Mouse (Mus musculus) CH12.LX (cell line): Measurements from ENCODE around the gene Plxna1. TPM values are rescaled to one million over a fixed set of nuclear protein-coding genes. Genes with fewer than 3 reads are reported as not detected.

Experiments used
- DNase-seq: peaks from one replicate; pipeline ENCODE4 v3.0.0-alpha.2; 2013; ENCODE audit errors: extremely low read depth
- H3K27ac ChIP-seq: 2 replicates; pipeline ENCODE4 v1.5.1; 2012; ENCODE audit warnings: low read depth, mild to moderate bottlenecking, control low read depth, moderate library complexity; ENCODE audit not compliant: insufficient read depth
- H3K27me3 ChIP-seq: replicated peaks from 2 replicates; pipeline ENCODE3; 2012; ENCODE audit warnings: inconsistent platforms
- H3K36me3 ChIP-seq, 2 experiments: replicated peaks in 1 of 2; 2 replicates each; pipeline versions ENCODE3 to v1.6.1; 2012; ENCODE audit warnings: inconsistent platforms in 1 of 2, low read length in 1 of 2, mild to moderate bottlenecking in 1 of 2, mixed read lengths in 1 of 2, moderate library complexity in 1 of 2; ENCODE audit not compliant: control insufficient read depth in 1 of 2, insufficient read depth in 1 of 2
- H3K4me1 ChIP-seq, 2 experiments: 2 replicates each; pipeline ENCODE4 v1.6.1; 2012; ENCODE audit warnings: inconsistent platforms in 1 of 2, moderate library complexity in 1 of 2; ENCODE audit not compliant: insufficient read depth in 2 of 2, control insufficient read depth in 1 of 2
- H3K4me2 ChIP-seq: 2 replicates; pipeline ENCODE4 v1.6.1; 2012; ENCODE audit warnings: low read depth, mild to moderate bottlenecking, control low read depth; ENCODE audit not compliant: poor library complexity, insufficient read depth, severe bottlenecking
- H3K4me3 ChIP-seq, 3 experiments: fragments of 150-350 bp in 1 of 3; sonication (generic) in 1 of 3; replicated peaks in 1 of 3; 2 replicates each; pipeline versions ENCODE3 to v1.5.1; 2011 to 2012; ENCODE audit warnings: low read depth in 2 of 3, low read length in 2 of 3, mild to moderate bottlenecking in 2 of 3, moderate library complexity in 2 of 3, control low read depth in 1 of 3, improper control_type of control experiment in 1 of 3, inconsistent platforms in 1 of 3, mixed read lengths in 1 of 3; ENCODE audit not compliant: poor library complexity in 1 of 3
- H3K79me2 ChIP-seq: replicated peaks from 2 replicates; pipeline ENCODE4 v1.6.1; 2012; ENCODE audit warnings: mild to moderate bottlenecking, moderate library complexity; ENCODE audit not compliant: control insufficient read depth, poor library complexity, insufficient read depth, severe bottlenecking; ENCODE audit errors: extremely low read depth
- H3K9ac ChIP-seq: 2 replicates; pipeline ENCODE4 v1.6.1; 2012; ENCODE audit warnings: low read depth, mild to moderate bottlenecking, control low read depth, moderate library complexity; ENCODE audit not compliant: insufficient read depth
- H3K9me3 ChIP-seq: replicated peaks from 2 replicates; pipeline ENCODE3; 2012; ENCODE audit warnings: low read length, inconsistent platforms, mixed read lengths
- CHD2 ChIP-seq: IDR thresholded peaks from 2 replicates; pipeline ENCODE4 v1.6.1; 2011; ENCODE audit warnings: low read length, improper control_type of control experiment
- CTCF ChIP-seq, 2 experiments: IDR thresholded peaks in 1 of 2; conservative IDR thresholded peaks in 1 of 2; 2 replicates each; pipeline ENCODE4 v1.5.1; 2011 to 2012; ENCODE audit warnings: low read depth in 2 of 2, low read length in 2 of 2, improper control_type of control experiment in 1 of 2, inconsistent platforms in 1 of 2, mild to moderate bottlenecking in 1 of 2, moderate library complexity in 1 of 2
- EP300 ChIP-seq: IDR thresholded peaks from 2 replicates; pipeline ENCODE4 v1.6.1; 2011; ENCODE audit warnings: low read length, improper control_type of control experiment
- GABPA ChIP-seq: IDR thresholded peaks from 2 replicates; pipeline ENCODE4 v1.6.1; 2012; ENCODE audit warnings: low read depth, low read length, improper control_type of control experiment, inconsistent platforms; ENCODE audit not compliant: insufficient replicate concordance
- JUN ChIP-seq: IDR thresholded peaks from 2 replicates; pipeline ENCODE4 v1.6.1; 2011; ENCODE audit warnings: low read depth, mild to moderate bottlenecking, low read length, improper control_type of control experiment, moderate library complexity; ENCODE audit not compliant: insufficient read depth
- JUND ChIP-seq: conservative IDR thresholded peaks from 2 replicates; pipeline ENCODE4 v1.6.1; 2011; ENCODE audit warnings: low read depth, low read length, improper control_type of control experiment
- KAT2A ChIP-seq: IDR thresholded peaks from 2 replicates; pipeline ENCODE4 v1.6.1; 2012; ENCODE audit warnings: low read length, improper control_type of control experiment, inconsistent platforms; ENCODE audit not compliant: insufficient replicate concordance
- MAFK ChIP-seq: IDR thresholded peaks from 2 replicates; pipeline ENCODE4 v1.6.1; 2011; ENCODE audit warnings: low read length, improper control_type of control experiment; ENCODE audit not compliant: insufficient replicate concordance
- MAZ ChIP-seq: IDR thresholded peaks from 2 replicates; pipeline ENCODE4 v1.6.1; 2012; ENCODE audit warnings: low read depth, mild to moderate bottlenecking, inconsistent platforms, low read length, improper control_type of control experiment, moderate library complexity
- MYC ChIP-seq: IDR thresholded peaks from 2 replicates; pipeline ENCODE4 v1.6.1; 2011; ENCODE audit warnings: low read depth, mild to moderate bottlenecking, improper control_type of control experiment, low read length
- NELFE ChIP-seq: IDR thresholded peaks from 2 replicates; pipeline ENCODE4 v1.6.1; 2011; ENCODE audit warnings: low read depth, low read length, improper control_type of control experiment
- POLR2A ChIP-seq: IDR thresholded peaks from 2 replicates; pipeline ENCODE4 v1.6.1; 2011; ENCODE audit warnings: low read depth, mild to moderate bottlenecking, improper control_type of control experiment, low read length
- SIN3A ChIP-seq: IDR thresholded peaks from 2 replicates; pipeline ENCODE4 v1.6.1; 2012; ENCODE audit warnings: low read length, improper control_type of control experiment, inconsistent platforms
- TBP ChIP-seq: conservative IDR thresholded peaks from 2 replicates; pipeline ENCODE4 v1.6.1; 2011; ENCODE audit warnings: low read depth, low read length, improper control_type of control experiment
- TCF12 ChIP-seq: IDR thresholded peaks from 2 replicates; pipeline ENCODE4 v1.6.1; 2014; ENCODE audit warnings: low read depth, mild to moderate bottlenecking, inconsistent platforms, low read length, improper control_type of control experiment
- UBTF ChIP-seq: IDR thresholded peaks from 2 replicates; pipeline ENCODE4 v1.6.1; 2012; ENCODE audit warnings: low read depth, mild to moderate bottlenecking, inconsistent platforms, low read length, improper control_type of control experiment, moderate library complexity
- USF1 ChIP-seq: IDR thresholded peaks from 2 replicates; pipeline ENCODE4 v1.6.1; 2014; ENCODE audit warnings: low read depth, mild to moderate bottlenecking, inconsistent platforms, low read length, improper control_type of control experiment
- USF2 ChIP-seq: conservative IDR thresholded peaks from 2 replicates; pipeline ENCODE4 v1.6.1; 2011; ENCODE audit warnings: low read depth, low read length, improper control_type of control experiment
- ZC3H11A ChIP-seq: IDR thresholded peaks from 2 replicates; pipeline ENCODE4 v1.6.1; 2012; ENCODE audit warnings: low read depth, mild to moderate bottlenecking, inconsistent platforms, low read length, improper control_type of control experiment
- ZKSCAN1 ChIP-seq: IDR thresholded peaks from 2 replicates; pipeline ENCODE4 v1.6.1; 2012; ENCODE audit warnings: low read depth, inconsistent platforms, low read length, improper control_type of control experiment, borderline replicate concordance
- ZMIZ1 ChIP-seq: IDR thresholded peaks from 2 replicates; pipeline ENCODE4 v1.6.1; 2012; ENCODE audit warnings: low read depth, mild to moderate bottlenecking, inconsistent platforms, low read length, improper control_type of control experiment
- dilution Hi-C: fragments of 300-500 bp; cut with MboI; formaldehyde crosslinking; loops from 2 replicates; pipeline ENCODE4 v1.14.3; 2020; ENCODE audit warnings: low sequenced_read_pairs; ENCODE audit not compliant: extremely low pct_unique_long_range_greater_than_20kb, extremely low pct_ligation_motif_present
- in situ Hi-C: fragments of 300-500 bp; cut with MboI; formaldehyde crosslinking; loops from 3 replicates; pipeline ENCODE4 v1.14.3; 2019; ENCODE audit warnings: low sequenced_read_pairs, low pct_ligation_motif_present, low pct_unique_long_range_greater_than_20kb, mixed read lengths
- polyA plus RNA-seq: library from polyadenylated mRNA; unstranded; fragments of >175 nt; gene quantifications from 2 replicates; pipeline ENCODE4 v1.2.1, GENCODE M21; 2012; ENCODE audit warnings: low read depth; ENCODE audit not compliant: insufficient read length
- total RNA-seq, 2 experiments: library from RNA; depleted of rRNA; stranded (reverse); fragments of 300-350 nt in 1 of 2; fragments of >200 nt in 1 of 2; gene quantifications; 2 replicates each; pipeline ENCODE4 v1.2.3; 2012 to 2014

Plxna1 gene
- total and polyA plus RNA-seq, 3 experiments = 8.9 to 29.5 (median 18.5) TPM

GRCm38 (mm10) chr6:89350037-89350515 is 12.3 kb downstream of the Plxna1 start:
- TF ChIP-seq JUND (no peak), POLR2A (no peak), ZC3H11A (no peak), JUN (no peak), SIN3A (no peak), UBTF (no peak), KAT2A (no peak), TCF12 (no peak), MAZ (no peak), ZMIZ1 (no peak), MYC (no peak), MAFK (no peak), CTCF (conservative IDR thresholded peaks at IDR 0.05 in 1 of 2, IDR thresholded peaks at IDR 0.05 in 1 of 2; ENCODE audit: low read depth in 2 of 2, low read length in 2 of 2) (no peak), TBP (no peak), GABPA (no peak), USF2 (no peak), ZKSCAN1 (no peak), USF1 (no peak)
- H3K4me3 ChIP-seq = no peak overlapping the region
- dilution Hi-C loops (no loop called here), in situ Hi-C loops (loop anchor here (10.0 kb wide), 2 partner anchors 215 to 415 kb away; no protein-coding TSS in a partner anchor)
- no peaks in the 10 kb centered on the region for H3K79me2 ChIP-seq
- H3K4me2 ChIP-seq = no peak overlapping the region
- no peak for DNase-seq
- H3K27ac ChIP-seq = no peak overlapping the region
- H3K4me1 ChIP-seq = peaks cover 46 to 72% of the 10 kb centered on the region in 2 experiments
- H3K9me3 ChIP-seq = no peaks in the 10 kb centered on the region
- no peaks in the 10 kb centered on the region for H3K27me3 ChIP-seq
- no peak overlapping the region for H3K9ac ChIP-seq
- peaks cover 27 to 98% of the 10 kb centered on the region in 2 experiments for H3K36me3 ChIP-seq

- Histone ChIP-seq H3K79me2 (no peaks in the 10 kb centered on the region), H3K4me3 (no peak overlapping the region), H3K27ac (no peak overlapping the region), H3K4me1 (peaks cover 33 to 55% of the 10 kb centered on the region in 2 experiments), H3K4me2 (no peak overlapping the region), H3K9me3 (no peaks in the 10 kb centered on the region), H3K9ac (no peak overlapping the region), H3K27me3 (no peaks in the 10 kb centered on the region), H3K36me3 (peaks cover 27 to 98% of the 10 kb centered on the region in 2 experiments)
- in situ Hi-C loops = no loop called here
- dilution Hi-C loops = no loop called here
- DNase-seq = no peak
- TF ChIP-seq MYC (no peak), EP300 (no peak), USF2 (no peak), SIN3A (no peak), CHD2 (no peak), MAZ (no peak), USF1 (no peak), KAT2A (no peak), ZC3H11A (no peak), NELFE (no peak)
These were observed 14.1 kb downstream of the Plxna1 start for GRCm38 (mm10) chr6:89348363-89348762.
